Mouse (Mus musculus) liver, embryonic 14.5 days (tissue): ENCODE data around the gene Chp1. TPM values are rescaled to one million over a fixed set of nuclear protein-coding genes. Genes with fewer than 3 reads are reported as not detected.

ENCODE experiments used
- ATAC-seq: fragments of 200-750 bp; cut with Nextera tagmentation; 2 replicates; pipeline ENCODE4 v1.8.0; 2017; ENCODE audit warnings: moderate number of reproducible peaks, mild to moderate bottlenecking, moderate library complexity; ENCODE audit not compliant: insufficient read depth
- DNase-seq, 3 experiments: peaks; one replicate each; pipeline ENCODE4 v3.0.0-alpha.2; 2012 to 2013; ENCODE audit warnings: low read depth in 3 of 3, low spot score in 3 of 3
- H3K27ac ChIP-seq: fragments of 300-500 bp; sonication (generic); 2 replicates; pipeline ENCODE4 v1.5.1; 2014; ENCODE audit warnings: moderate library complexity, mild to moderate bottlenecking, control low read depth, inconsistent platforms
- H3K27me3 ChIP-seq: fragments of 300-500 bp; sonication (generic); 2 replicates; pipeline ENCODE4 v1.6.1; 2014; ENCODE audit warnings: mild to moderate bottlenecking, low read length, moderate library complexity; ENCODE audit not compliant: control insufficient read depth, insufficient read depth
- H3K36me3 ChIP-seq: fragments of 300-500 bp; sonication (generic); replicated peaks from 2 replicates; pipeline ENCODE4 v1.6.1; 2014; ENCODE audit warnings: low read depth; ENCODE audit not compliant: control insufficient read depth, insufficient read depth
- H3K4me1 ChIP-seq, 2 experiments: fragments of 200-500 bp in 1 of 2; fragments of 300-500 bp in 1 of 2; sonication (generic) in 1 of 2; replicated peaks; 2 replicates each; pipeline ENCODE4 v1.6.1; 2012 to 2014; ENCODE audit warnings: antibody characterized with exemption in 1 of 2, inconsistent platforms in 1 of 2, low read length in 1 of 2; ENCODE audit not compliant: control insufficient read depth in 2 of 2, insufficient read depth in 2 of 2
- H3K4me2 ChIP-seq: fragments of 300-500 bp; sonication (generic); 2 replicates; pipeline ENCODE4 v1.6.1; 2014; ENCODE audit warnings: low read depth, mild to moderate bottlenecking, control low read depth, moderate library complexity
- H3K4me3 ChIP-seq, 2 experiments: fragments of 200-500 bp in 1 of 2; fragments of 300-500 bp in 1 of 2; sonication (generic) in 1 of 2; 2 replicates each; pipeline ENCODE4 v1.5.1; 2012 to 2014; ENCODE audit warnings: low read depth in 2 of 2, low read length in 2 of 2, mild to moderate bottlenecking in 2 of 2, control low read depth in 1 of 2, inconsistent platforms in 1 of 2, moderate library complexity in 1 of 2; ENCODE audit not compliant: insufficient read depth in 1 of 2
- H3K9ac ChIP-seq: fragments of 300-500 bp; sonication (generic); replicated peaks from 2 replicates; pipeline ENCODE4 v1.6.1; 2014; ENCODE audit warnings: mild to moderate bottlenecking, control low read depth, moderate library complexity
- H3K9me3 ChIP-seq: fragments of 300-500 bp; sonication (generic); 2 replicates; pipeline ENCODE4 v1.6.1; 2016; ENCODE audit warnings: low read length, mixed read lengths; ENCODE audit not compliant: control insufficient read depth
- CTCF ChIP-seq: IDR thresholded peaks from 2 replicates; pipeline ENCODE4 v1.5.1; 2016; ENCODE audit warnings: antibody characterized with exemption, low read depth, control low read depth
- EP300 ChIP-seq: IDR thresholded peaks from 2 replicates; pipeline ENCODE4 v1.6.1; 2016; ENCODE audit warnings: antibody characterized with exemption, low read depth
- WGBS: fragments of 180-500 bp; shearing (Covaris S2); extraction: QIAGEN DNeasy Blood & Tissue Kit; methylation state at CpG from one replicate; pipeline ENCODE4 v1.1.7; 2014; ENCODE audit not compliant: insufficient replicate concordance; 5-methylcytosine and 5-hydroxymethylcytosine counted together
- polyA plus RNA-seq, 2 experiments: library from polyadenylated mRNA; depleted of rRNA in 1 of 2; stranded (reverse) in 1 of 2; unstranded in 1 of 2; fragments of >200 nt; fragmentation: Nextera tagmentation in 1 of 2; extraction: Ambion mirVana in 1 of 2; gene quantifications; 2 replicates each; pipeline versions ENCODE4 v1.2.1 to v1.2.3; 2012 to 2014

Chp1 gene
- polyA plus RNA-seq, 2 experiments, result 31.3 to 47.5 TPM

- no peak overlapping the region for H3K27ac ChIP-seq
- no peak for TF ChIP-seq EP300
- no peak for TF ChIP-seq CTCF
- H3K4me2 ChIP-seq, result no peak overlapping the region
These were observed 11.3 kb downstream of the Chp1 start for GRCm38 (mm10) chr2:119558737-119559340.

GRCm38 (mm10) chr2:119561794-119562193, 14.3 kb downstream of the Chp1 start:
- ATAC-seq, result no peak
- no peak for DNase-seq

More at GRCm38 (mm10) chr2:119558737-119559340, 11.3 kb downstream of the Chp1 start:
- H3K36me3 ChIP-seq, result no peaks in the 10 kb centered on the region
- H3K4me1 ChIP-seq, result peaks cover 0 to 7% of the 10 kb centered on the region in 2 experiments; a peak in 2 of 4 replicates
- WGBS, result 43% methylated on average over 7 of the region's 7 CpGs
- no peak for ATAC-seq
- H3K9me3 ChIP-seq, result no peaks in the 10 kb centered on the region
- DNase-seq, result no peak
- H3K4me3 ChIP-seq, result no peak overlapping the region
- no peak overlapping the region for H3K9ac ChIP-seq
- no peaks in the 10 kb centered on the region for H3K27me3 ChIP-seq

GRCm38 (mm10) chr2:119565284-119565683, 17.8 kb downstream of the Chp1 start:
- Histone ChIP-seq H3K9me3 (no peaks in the 10 kb centered on the region), H3K27me3 (no peaks in the 10 kb centered on the region), H3K4me2 (no peak overlapping the region), H3K27ac (no peak overlapping the region), H3K4me3 (no peak overlapping the region), H3K4me1 (0 out of 4 replicates have a peak, but pooled peaks cover 0 to 2% of the 10 kb centered on the region in 2 experiments), H3K9ac (no peak overlapping the region), H3K36me3 (no peaks in the 10 kb centered on the region)
- no peak for DNase-seq
- no peak for TF ChIP-seq EP300
- TF ChIP-seq CTCF, result no peak
- 74% methylated on average over 4 of the region's 4 CpGs for WGBS
- no peak for ATAC-seq

More at GRCm38 (mm10) chr2:119561794-119562193, 14.3 kb downstream of the Chp1 start:
- Histone ChIP-seq H3K27me3 (no peaks in the 10 kb centered on the region), H3K36me3 (no peaks in the 10 kb centered on the region), H3K9me3 (no peaks in the 10 kb centered on the region), H3K4me2 (no peak overlapping the region), H3K4me1 (peaks cover 0 to 7% of the 10 kb centered on the region in 2 experiments; a peak in 2 of 4 replicates), H3K9ac (no peak overlapping the region), H3K4me3 (no peak overlapping the region), H3K27ac (no peak overlapping the region)
- TF ChIP-seq CTCF (no peak), EP300 (no peak)
- 45% methylated on average over 3 of the region's 3 CpGs for WGBS

- 78% methylated on average over 7 of the region's 7 CpGs for WGBS
- H3K27ac ChIP-seq, result no peak overlapping the region
These were observed 18.8 kb downstream of the Chp1 start for GRCm38 (mm10) chr2:119566182-119566855.

GRCm38 (mm10) chr2:119572471-119572870, 25.0 kb downstream of the Chp1 start:
- Histone ChIP-seq H3K36me3 (no peaks in the 10 kb centered on the region; the same call in none of the 2 replicates), H3K4me2 (no peak overlapping the region), H3K4me3 (no peak overlapping the region), H3K27ac (no peak overlapping the region), H3K9ac (no peak overlapping the region), H3K4me1 (0 out of 4 replicates have a peak, but pooled peaks cover 0 to 2% of the 10 kb centered on the region in 2 experiments), H3K27me3 (no peaks in the 10 kb centered on the region), H3K9me3 (no peaks in the 10 kb centered on the region)
- DNase-seq (no peak), ATAC-seq (no peak)
- WGBS, result 86% methylated on average over 1 of the region's 1 CpGs
- no peak for TF ChIP-seq CTCF
- no peak for TF ChIP-seq EP300

More at GRCm38 (mm10) chr2:119566182-119566855, 18.8 kb downstream of the Chp1 start:
- H3K9me3 ChIP-seq, result no peaks in the 10 kb centered on the region
- ATAC-seq, result no peak
- no peak overlapping the region for H3K9ac ChIP-seq
- DNase-seq, result no peak
- no peaks in the 10 kb centered on the region for H3K36me3 ChIP-seq
- no peak overlapping the region for H3K4me2 ChIP-seq
- no peaks in the 10 kb centered on the region for H3K27me3 ChIP-seq
- no peak overlapping the region for H3K4me3 ChIP-seq
- TF ChIP-seq CTCF (no peak), EP300 (no peak)
- 0 out of 4 replicates have a peak, but pooled peaks cover 0 to 2% of the 10 kb centered on the region in 2 experiments for H3K4me1 ChIP-seq
